Mouse (Mus musculus) right cerebral cortex, adult 18-20 months (tissue): Measurements from ENCODE around the gene Golga7b.
A peak's percentile ranks its signal among the peaks of the same experiment; 100 is the strongest.

Source experiments
- DNase-seq: peaks from one replicate; pipeline ENCODE4 v3.0.0; 2022; ENCODE audit warnings: mixed read lengths

The Golga7b gene

DNA sequence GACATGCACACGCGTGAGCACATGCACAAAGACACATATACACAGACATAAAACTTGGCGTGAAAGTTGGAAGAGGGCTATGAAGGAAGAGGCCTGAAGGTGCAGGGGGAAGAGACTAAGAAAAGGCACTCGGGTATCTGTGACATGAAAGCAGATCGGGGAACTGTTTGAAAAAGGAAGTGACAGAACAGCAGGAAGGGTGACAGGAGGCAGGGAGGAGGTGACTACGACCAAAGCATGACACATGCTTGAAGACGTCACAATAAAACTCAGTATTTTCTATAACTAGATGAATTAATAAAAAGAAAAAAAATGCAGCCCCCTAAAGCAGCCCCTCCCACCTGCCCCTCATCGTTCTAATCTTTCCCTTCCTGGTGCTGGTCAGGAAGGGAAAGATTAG is 58.4 kb downstream of the Golga7b start:
- DNase-seq, result no peak

DNA sequence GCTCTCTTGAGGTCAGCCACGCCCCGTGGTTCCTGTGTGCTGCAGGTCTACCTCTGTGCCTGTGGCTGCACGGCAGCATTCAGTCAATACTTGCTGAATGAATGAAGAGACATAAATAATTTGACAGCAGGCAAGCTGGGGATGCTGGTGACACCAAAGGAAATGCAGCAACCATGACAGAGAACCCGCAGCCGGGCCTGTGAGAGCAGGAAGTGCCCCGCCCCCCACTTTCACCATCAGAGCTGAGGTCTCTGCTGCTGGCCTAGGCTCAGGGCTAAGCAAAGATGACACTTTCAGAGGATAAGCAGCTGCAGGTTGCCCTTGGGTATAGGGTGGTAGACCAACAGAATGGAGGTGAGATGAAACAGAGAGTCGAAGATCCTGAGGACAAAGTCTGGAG is 58.8 kb downstream of the Golga7b start:
- no peak for DNase-seq

DNA sequence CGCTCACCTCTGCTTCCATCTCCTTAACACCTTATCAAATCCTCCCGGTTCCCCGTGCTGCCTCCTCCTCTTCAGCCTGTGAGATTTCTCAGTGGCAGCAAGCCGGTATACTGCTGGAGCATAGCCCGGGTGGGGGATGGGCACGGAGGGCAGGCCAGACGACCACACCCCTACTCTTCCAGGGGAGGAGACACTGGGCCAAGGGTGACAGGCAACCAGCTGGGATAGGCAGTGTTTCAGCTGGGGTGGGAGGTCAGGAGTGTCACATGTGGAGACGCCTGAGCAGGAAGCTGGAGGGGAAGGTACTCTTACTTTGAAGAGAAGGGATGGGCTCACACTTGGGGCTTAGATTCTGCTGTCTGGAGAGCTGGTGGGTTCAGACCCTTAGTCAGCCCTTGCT is 59.6 kb downstream of the Golga7b start:
- DNase-seq, result no peak

DNA sequence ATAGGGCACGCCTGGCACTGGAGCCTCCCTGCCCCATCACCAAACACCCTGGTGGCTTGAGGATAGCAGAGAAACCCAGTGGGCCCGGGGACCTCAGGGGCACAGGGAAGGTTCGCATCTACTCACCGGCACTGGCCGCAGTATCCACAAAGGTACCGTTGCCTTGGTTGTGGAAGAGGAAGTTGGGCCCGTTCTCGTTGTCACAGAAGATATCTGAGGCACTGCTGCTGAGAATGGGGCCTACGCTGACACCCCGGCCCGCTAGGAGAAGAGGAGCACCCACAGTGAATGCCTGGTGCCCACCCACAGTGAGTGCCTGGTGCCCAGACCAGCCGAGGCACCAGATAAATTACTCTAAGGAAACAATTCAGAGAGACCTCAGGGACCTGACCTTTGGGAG is 61.6 kb downstream of the Golga7b start:
- no peak for DNase-seq

DNA sequence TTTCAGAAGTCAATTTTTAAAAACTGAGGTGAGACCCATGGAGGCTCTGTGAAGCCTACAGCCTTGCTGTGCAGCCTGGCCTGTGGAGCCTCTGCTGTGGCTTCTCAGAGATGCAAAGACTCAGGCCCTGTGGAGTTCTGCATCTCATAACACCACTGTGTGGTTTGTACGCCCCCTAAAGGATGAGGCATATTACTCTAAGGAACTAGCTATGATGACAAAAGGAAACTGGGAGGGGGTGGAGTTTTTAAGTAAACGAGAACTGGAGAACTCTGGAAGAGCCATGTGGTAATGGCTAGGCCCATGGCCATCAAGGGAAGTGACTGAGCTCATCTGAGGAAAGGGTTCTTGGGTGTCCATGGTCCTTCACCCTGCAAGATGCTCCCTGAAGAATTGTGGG is 64.0 kb downstream of the Golga7b start:
- DNase-seq, result no peak

DNA sequence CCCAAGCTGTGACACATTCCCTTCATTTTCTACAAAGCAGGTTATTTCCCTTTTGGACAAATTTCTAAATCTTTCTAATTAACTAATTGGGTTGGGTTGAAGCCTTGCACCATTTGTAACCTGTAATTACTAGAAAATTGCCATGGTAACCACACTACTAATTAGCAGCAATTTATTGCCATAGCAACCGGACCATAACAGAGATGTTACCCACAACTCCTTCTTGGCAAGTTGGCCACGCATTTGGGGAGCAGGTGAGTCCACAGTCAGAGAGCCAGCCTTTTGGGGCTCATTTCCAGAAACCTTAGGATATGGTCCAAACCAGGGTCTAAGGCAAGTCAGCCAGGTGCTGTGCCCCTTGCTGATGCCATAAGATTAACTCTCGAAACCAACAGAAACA is 64.8 kb downstream of the Golga7b start:
- no peak for DNase-seq

DNA sequence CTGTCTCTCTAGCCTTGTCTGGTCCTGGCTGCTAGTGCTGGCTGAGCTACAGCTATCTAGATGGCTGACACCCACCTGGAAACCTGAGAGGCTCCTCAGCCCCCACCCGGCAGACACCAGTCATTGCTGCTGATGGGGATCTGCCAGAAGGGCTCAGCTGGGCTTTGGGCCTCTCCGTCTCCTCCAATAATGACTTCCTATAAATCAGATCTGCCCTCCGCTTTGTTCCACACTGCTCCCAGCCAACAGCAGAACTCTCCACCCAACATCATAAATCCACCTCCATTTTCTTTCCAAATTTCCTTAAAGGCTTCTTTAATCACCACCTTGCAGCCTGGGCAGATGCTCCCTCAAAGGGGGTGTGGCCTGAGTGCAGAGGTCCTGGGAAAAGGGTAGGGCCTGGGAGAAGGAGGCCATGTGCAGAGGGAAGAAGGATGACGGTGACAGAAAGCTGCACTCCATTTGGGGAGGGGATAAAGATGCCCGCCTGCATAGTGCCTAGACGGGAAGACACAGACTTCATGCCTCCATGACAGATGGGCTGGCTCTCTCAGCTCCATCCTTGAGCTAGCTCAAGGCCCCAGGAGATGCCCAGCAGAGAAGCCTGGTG is 67.8 kb downstream of the Golga7b start:
- DNase-seq, result no peak

DNA sequence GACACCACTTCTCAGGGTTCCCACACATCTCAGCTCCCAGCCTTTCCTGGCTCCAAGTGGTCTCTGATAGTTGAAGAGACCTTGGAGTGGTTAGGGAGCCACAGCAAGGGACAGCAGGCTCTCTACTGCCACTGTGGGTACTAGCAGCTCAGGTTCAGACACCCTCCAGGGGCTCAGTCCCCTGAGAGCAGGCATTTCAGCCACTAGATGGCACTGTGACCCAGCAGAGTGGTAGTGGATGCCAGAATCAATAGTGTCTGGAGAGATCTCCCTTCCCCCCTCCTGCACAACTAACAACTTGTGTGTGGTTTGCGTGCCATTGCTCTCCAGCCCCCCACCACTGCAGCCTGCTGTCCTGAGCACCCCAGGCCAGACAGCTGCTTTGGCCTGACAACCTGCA is 68.5 kb downstream of the Golga7b start:
- peak; percentile 87 for DNase-seq

DNA sequence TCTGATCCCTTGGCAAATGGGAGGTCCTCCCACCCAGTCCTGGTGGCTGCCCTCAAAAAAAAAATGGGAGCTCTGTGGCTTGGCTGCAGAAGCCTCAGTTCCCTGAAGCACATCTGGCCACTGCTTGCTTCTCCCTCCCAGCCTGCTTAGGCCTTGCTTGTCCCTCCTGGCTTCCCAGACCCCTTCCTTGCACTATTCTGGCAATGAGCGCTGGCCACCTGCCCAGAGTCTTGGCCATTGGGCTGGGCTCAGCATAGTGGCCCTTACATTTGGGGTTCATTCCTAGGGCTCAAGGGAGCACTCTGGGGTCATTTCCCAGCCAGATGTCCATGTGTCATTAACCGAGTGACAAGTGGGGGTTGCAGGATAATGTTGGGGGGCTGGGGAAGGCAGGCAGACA is 69.2 kb downstream of the Golga7b start:
- peak; percentile 44 for DNase-seq

DNA sequence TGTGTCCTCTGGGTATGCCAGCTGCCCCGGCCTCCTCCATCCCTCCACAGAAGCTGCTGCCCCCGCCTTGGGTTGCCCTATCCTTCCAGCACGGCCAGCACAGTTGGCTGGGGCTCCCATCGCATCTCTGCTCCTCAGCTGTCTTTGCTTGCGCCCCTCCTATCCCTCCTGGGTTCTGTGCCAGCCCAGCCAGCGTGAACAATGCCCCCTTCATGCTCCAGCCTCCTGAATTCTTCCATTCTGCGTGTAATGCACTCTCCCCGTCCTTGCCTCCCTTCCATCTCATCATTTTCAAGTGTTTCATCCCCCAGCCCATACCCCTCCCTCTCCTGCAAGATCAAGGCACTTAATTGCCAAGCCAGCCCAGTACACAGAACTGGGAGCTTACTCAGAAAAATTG is 69.6 kb downstream of the Golga7b start:
- peak; percentile 64 for DNase-seq

DNA sequence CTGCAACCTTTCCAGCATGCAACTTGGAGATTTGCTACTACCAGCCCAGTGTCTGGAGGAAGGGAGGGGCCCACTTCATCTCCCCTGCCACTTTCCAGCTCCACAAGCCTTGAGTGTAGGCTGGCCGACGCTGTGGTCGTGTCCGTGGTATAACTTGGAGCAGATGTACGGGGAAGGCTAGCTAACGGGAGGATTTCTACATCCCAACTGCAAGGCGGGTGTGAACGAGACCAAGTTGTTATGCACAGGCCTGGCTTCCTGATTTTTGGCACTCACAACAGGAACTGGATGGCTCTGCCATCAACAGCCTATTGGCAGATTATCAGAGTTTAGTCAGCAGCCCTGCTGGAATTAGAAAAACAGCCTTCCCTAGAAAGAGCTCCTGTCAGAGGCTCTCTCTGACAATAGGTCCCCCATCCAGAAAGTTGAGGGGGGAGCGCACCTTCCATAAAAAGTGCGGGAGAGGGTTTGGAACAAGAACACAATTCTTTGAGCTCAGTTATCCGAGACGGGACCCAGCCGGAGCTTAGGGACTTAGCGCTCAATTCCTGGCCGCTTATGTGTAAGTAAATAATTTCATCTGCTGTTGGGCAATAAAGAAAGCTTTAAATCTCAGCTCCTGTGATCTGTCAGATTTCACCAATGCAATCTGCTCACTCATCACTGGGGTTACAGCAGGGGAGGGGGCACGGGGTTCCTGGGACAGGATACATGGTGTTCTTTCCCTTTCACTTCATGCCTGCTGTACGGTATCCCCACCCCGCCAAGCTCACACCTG is 70.5 kb downstream of the Golga7b start:
- peak; percentile 68 for DNase-seq
